Mouse (Mus musculus) erythroblast, embryonic 14.5 days (primary cell): ENCODE data around the gene Sycp2.

Experiments used
- GATA1 ChIP-seq: IDR thresholded peaks from 2 replicates; pipeline ENCODE4 v1.6.1; 2012; ENCODE audit warnings: low read length, inconsistent platforms, mixed read lengths
- TAL1 ChIP-seq: IDR thresholded peaks from 3 replicates; pipeline ENCODE4 v1.6.1; 2012; ENCODE audit warnings: low read length, inconsistent platforms, mixed read lengths

DNA sequence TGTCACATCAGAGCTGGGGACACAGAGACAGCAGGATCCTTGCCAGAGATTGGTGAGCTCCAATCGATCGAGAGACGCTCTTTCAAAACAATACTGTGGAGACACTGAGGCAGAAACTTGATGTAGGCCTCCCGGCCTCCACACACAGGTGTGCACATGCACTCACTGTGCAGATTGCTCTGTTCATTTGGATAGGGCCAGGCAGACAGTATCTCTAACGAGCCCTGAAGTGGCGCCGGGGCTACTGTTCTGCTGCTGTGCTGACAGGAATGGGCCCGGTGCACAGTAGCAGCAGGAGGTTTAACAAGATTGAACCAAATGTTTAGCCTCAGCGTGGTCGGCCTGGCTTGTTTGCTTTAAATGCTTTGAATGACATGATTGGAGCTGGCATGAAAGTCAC is 43.5 kb upstream of the Sycp2 start:
- no peak for TF ChIP-seq GATA1
- TF ChIP-seq TAL1, result no peak
